Mouse (Mus musculus): ENCODE data around the gene Arl2bp. TPM values are rescaled to one million over a fixed set of nuclear protein-coding genes. Genes with fewer than 3 reads are reported as not detected.

The Arl2bp gene
- polyA plus RNA-seq, 1 experiment from 2014 or later = 59.7 TPM

DNA sequence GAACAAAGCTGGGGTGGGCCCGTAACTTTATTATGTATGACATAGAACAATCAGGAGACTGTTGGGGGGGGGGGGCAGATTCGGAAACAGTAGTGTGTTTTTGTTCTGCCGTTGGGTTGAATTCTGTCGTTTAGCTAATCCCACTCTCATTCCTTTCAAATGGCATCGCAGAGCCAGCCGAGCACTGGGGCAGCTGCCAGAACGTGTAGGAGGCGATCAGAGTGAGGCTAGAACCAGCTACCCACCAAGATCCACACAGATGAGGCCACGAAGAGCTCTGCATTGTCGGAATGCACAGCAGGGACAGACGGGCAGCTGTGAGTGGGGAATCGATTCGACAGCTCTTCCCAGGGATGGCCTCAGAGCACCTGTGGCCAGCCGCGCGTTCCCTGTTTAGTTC, 33.0 kb downstream of the Arl2bp start:
- Histone ChIP-seq H3K27ac (ENCODE audit: low read depth, low read length) (no peak overlapping the region), H3K36me3 (ENCODE audit: control insufficient read depth, insufficient read depth, low read length) (no peaks in the 10 kb centered on the region), H3K27me3 (ENCODE audit: control insufficient read depth, insufficient read depth, low read length) (peaks cover 29% of the 10 kb centered on the region), H3K4me1 (ENCODE audit: control insufficient read depth, insufficient read depth, low read length) (peaks cover 5% of the 10 kb centered on the region; the same call in 1 of the 2 replicates), H3K4me2 (replicated peaks; ENCODE audit: low read depth, low read length) (no peak overlapping the region), H3K9ac (ENCODE audit: low read depth, low read length) (no peak overlapping the region), H3K4me3 (ENCODE audit: low read length) (no peak overlapping the region), H3K9me3 (ENCODE audit: control insufficient read depth, low read length) (no peaks in the 10 kb centered on the region)
- WGBS = 78% methylated on average over 16 of the region's 16 CpGs
- no peak for ATAC-seq (ENCODE audit: low FRiP score, low TSS enrichment)

GRCm38 (mm10) chr8:94700421-94700935, 34.1 kb downstream of the Arl2bp start:
- Histone ChIP-seq H3K4me3 (ENCODE audit: low read length) (no peak overlapping the region), H3K9me3 (ENCODE audit: control insufficient read depth, low read length) (no peaks in the 10 kb centered on the region), H3K27me3 (ENCODE audit: control insufficient read depth, insufficient read depth, low read length) (peaks cover 23% of the 10 kb centered on the region), H3K4me2 (replicated peaks; ENCODE audit: low read depth, low read length) (no peak overlapping the region), H3K27ac (ENCODE audit: low read depth, low read length) (no peak overlapping the region), H3K4me1 (ENCODE audit: control insufficient read depth, insufficient read depth, low read length) (peaks cover 5% of the 10 kb centered on the region; the same call in 1 of the 2 replicates), H3K9ac (ENCODE audit: low read depth, low read length) (no peak overlapping the region), H3K36me3 (ENCODE audit: control insufficient read depth, insufficient read depth, low read length) (no peaks in the 10 kb centered on the region)
- 85% methylated on average over 4 of the region's 4 CpGs for WGBS
- no peak for ATAC-seq (ENCODE audit: low FRiP score, low TSS enrichment)

GRCm38 (mm10) chr8:94702156-94702555, 35.8 kb downstream of the Arl2bp start:
- Histone ChIP-seq H3K4me2 (replicated peaks; ENCODE audit: low read depth, low read length) (peak overlapping the region; percentile 44), H3K4me1 (ENCODE audit: control insufficient read depth, insufficient read depth, low read length) (no peaks in the 10 kb centered on the region), H3K9me3 (ENCODE audit: control insufficient read depth, low read length) (no peaks in the 10 kb centered on the region), H3K9ac (ENCODE audit: low read depth, low read length) (no peak overlapping the region), H3K27ac (ENCODE audit: low read depth, low read length) (no peak overlapping the region), H3K36me3 (ENCODE audit: control insufficient read depth, insufficient read depth, low read length) (no peaks in the 10 kb centered on the region), H3K4me3 (ENCODE audit: low read length) (peak overlapping the region; percentile 43), H3K27me3 (ENCODE audit: control insufficient read depth, insufficient read depth, low read length) (peaks cover 6% of the 10 kb centered on the region)
- 69% methylated on average over 3 of the region's 3 CpGs for WGBS
- ATAC-seq (ENCODE audit: low FRiP score, low TSS enrichment) = no peak

DNA sequence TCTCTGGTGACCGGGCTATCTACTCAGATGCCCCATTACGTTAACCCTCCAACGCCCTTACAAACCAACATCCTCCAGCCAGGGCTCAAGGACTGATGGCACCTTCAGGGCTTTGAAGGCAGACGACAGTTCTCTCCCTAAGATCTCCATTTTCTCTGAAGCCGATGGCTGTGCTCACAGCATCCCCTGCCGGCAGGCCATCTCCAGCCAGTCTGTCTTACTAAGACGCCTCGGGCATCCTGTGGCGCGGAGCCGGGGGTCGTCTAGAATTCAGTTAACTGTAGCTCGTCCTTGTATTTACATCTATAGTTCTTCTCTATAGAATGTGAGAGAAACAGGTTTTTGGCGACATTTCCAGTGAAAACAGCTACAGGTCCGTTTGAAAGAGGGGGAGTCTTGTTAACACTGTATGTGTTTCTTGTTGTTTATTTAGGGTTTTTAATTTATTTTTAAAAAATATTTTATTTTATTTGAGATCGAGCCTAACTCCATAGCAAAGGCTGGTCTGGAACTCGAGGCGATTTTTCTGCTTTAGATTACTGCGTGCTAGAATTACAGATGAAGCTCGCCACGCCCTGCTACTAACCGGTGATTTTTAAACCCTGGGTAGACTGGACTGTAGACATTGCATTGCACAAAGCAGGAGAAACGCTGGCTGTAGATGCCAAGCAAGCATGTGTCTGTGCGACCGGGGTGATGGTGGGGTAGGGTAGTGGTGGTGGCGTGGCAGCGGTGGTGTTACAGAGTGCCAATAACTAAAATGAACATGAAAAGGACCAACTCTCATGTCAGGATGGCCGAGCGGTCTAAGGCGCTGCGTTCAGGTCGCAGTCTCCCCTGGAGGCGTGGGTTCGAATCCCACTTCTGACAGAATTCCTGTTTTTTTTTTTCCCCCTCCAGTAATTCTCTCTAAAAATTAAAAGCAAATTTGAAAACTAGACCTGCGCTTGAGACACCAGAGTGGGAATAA, 36.7 kb downstream of the Arl2bp start:
- no peaks in the 10 kb centered on the region for H3K4me1 ChIP-seq (ENCODE audit: control insufficient read depth, insufficient read depth, low read length)
- no peaks in the 10 kb centered on the region for H3K27me3 ChIP-seq (ENCODE audit: control insufficient read depth, insufficient read depth, low read length)
- H3K4me2 ChIP-seq (replicated peaks; ENCODE audit: low read depth, low read length) = peak overlapping the region; percentile 44
- no peak overlapping the region; the same call in 1 of the 2 replicates for H3K27ac ChIP-seq (ENCODE audit: low read depth, low read length)
- ATAC-seq (ENCODE audit: low FRiP score, low TSS enrichment) = peak; percentile 82
- H3K36me3 ChIP-seq (ENCODE audit: control insufficient read depth, insufficient read depth, low read length) = no peaks in the 10 kb centered on the region
- H3K9ac ChIP-seq (ENCODE audit: low read depth, low read length) = peak overlapping the region; percentile 40; the same call in 1 of the 2 replicates
- H3K9me3 ChIP-seq (ENCODE audit: control insufficient read depth, low read length) = no peaks in the 10 kb centered on the region
- under 1% methylated on average over 35 of the region's 35 CpGs for WGBS
- H3K4me3 ChIP-seq (ENCODE audit: low read length) = peak overlapping the region; percentile 43

DNA sequence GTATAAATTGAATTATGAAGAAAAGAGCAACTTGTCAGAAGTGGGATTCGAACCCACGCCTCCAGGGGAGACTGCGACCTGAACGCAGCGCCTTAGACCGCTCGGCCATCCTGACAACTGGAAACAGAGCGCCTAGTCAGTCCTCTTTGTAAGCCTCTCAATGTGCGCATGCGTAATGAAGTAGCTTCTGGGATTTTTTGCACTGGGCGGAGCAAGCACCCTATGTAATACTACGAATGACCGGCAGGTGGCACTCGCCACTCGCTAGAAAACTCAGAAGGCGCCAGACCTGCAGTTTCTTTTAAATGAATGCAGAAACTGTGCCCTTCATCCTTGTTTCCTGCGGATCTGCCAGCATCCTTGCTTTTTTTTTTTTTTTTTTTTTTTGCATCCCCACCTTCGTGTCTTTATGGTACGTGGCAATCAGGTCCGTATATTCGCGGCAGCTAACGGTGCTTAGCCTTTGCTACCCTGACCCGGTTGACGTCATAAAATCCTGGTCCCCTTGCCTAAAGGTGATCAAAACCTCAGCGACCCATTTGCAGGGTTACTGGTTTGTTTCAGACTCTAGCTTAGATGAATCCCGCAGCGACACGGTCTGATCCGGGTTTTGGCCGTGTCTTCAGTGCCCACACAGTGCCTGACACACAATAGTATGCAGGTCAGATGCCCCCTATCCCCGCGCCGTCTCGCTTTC, 37.7 kb downstream of the Arl2bp start:
- peak overlapping the region; percentile 43 for H3K4me3 ChIP-seq (ENCODE audit: low read length)
- no peaks in the 10 kb centered on the region for H3K27me3 ChIP-seq (ENCODE audit: control insufficient read depth, insufficient read depth, low read length)
- peak; percentile 93 for ATAC-seq (ENCODE audit: low FRiP score, low TSS enrichment)

DNA sequence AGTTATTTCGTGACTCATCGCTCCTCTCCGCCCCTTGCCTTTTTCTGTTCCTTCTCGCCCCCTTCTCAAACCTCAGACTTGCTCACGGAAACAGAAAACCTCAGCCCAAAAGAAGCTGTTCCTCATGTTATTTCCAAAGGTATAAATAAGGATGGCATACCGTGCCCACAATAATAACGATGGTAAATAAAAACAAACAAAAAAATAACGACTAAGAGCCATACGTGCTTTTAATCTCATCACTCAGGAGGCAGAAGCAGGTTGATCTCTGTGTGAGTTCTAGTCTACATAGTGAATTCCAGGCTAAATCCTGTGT, 38.2 kb downstream of the Arl2bp start:
- peak overlapping the region; percentile 76 for H3K4me2 ChIP-seq (replicated peaks; ENCODE audit: low read depth, low read length)
- H3K4me3 ChIP-seq (ENCODE audit: low read length) = peak overlapping the region; percentile 43
- ATAC-seq (ENCODE audit: low FRiP score, low TSS enrichment) = no peak

More for the DNA sequence above, 37.7 kb downstream of the Arl2bp start:
- Histone ChIP-seq H3K4me1 (ENCODE audit: control insufficient read depth, insufficient read depth, low read length) (no peaks in the 10 kb centered on the region), H3K9me3 (ENCODE audit: control insufficient read depth, low read length) (no peaks in the 10 kb centered on the region), H3K4me2 (replicated peaks; ENCODE audit: low read depth, low read length) (peak overlapping the region; percentile 76), H3K27ac (ENCODE audit: low read depth, low read length) (no peak overlapping the region), H3K9ac (ENCODE audit: low read depth, low read length) (peak overlapping the region; percentile 50), H3K36me3 (ENCODE audit: control insufficient read depth, insufficient read depth, low read length) (no peaks in the 10 kb centered on the region)
- under 1% methylated on average over 35 of the region's 35 CpGs for WGBS

GRCm38 (mm10) chr8:94705581-94706245, 39.3 kb downstream of the Arl2bp start:
- Histone ChIP-seq H3K4me1 (ENCODE audit: control insufficient read depth, insufficient read depth, low read length) (no peaks in the 10 kb centered on the region), H3K9ac (ENCODE audit: low read depth, low read length) (no peak overlapping the region), H3K27ac (ENCODE audit: low read depth, low read length) (no peak overlapping the region), H3K4me2 (replicated peaks; ENCODE audit: low read depth, low read length) (no peak overlapping the region), H3K27me3 (ENCODE audit: control insufficient read depth, insufficient read depth, low read length) (no peaks in the 10 kb centered on the region), H3K9me3 (ENCODE audit: control insufficient read depth, low read length) (no peaks in the 10 kb centered on the region), H3K36me3 (ENCODE audit: control insufficient read depth, insufficient read depth, low read length) (no peaks in the 10 kb centered on the region), H3K4me3 (ENCODE audit: low read length) (no peak overlapping the region)
- WGBS = 79% methylated on average over 10 of the region's 10 CpGs
- no peak for ATAC-seq (ENCODE audit: low FRiP score, low TSS enrichment)

More for the DNA sequence above, 38.2 kb downstream of the Arl2bp start:
- Histone ChIP-seq H3K9me3 (ENCODE audit: control insufficient read depth, low read length) (no peaks in the 10 kb centered on the region), H3K27ac (ENCODE audit: low read depth, low read length) (no peak overlapping the region), H3K9ac (ENCODE audit: low read depth, low read length) (peak overlapping the region; percentile 50), H3K4me1 (ENCODE audit: control insufficient read depth, insufficient read depth, low read length) (no peaks in the 10 kb centered on the region), H3K36me3 (ENCODE audit: control insufficient read depth, insufficient read depth, low read length) (no peaks in the 10 kb centered on the region), H3K27me3 (ENCODE audit: control insufficient read depth, insufficient read depth, low read length) (no peaks in the 10 kb centered on the region)
- 19% methylated on average over 9 of the region's 9 CpGs for WGBS

- no peaks in the 10 kb centered on the region for H3K9me3 ChIP-seq (ENCODE audit: control insufficient read depth, low read length)
- H3K27me3 ChIP-seq (ENCODE audit: control insufficient read depth, insufficient read depth, low read length) = no peaks in the 10 kb centered on the region
- H3K36me3 ChIP-seq (ENCODE audit: control insufficient read depth, insufficient read depth, low read length) = no peaks in the 10 kb centered on the region
- 70% methylated on average over 9 of the region's 9 CpGs for WGBS
- H3K9ac ChIP-seq (ENCODE audit: low read depth, low read length) = no peak overlapping the region
- no peak overlapping the region for H3K27ac ChIP-seq (ENCODE audit: low read depth, low read length)
- no peak for ATAC-seq (ENCODE audit: low FRiP score, low TSS enrichment)
- no peak overlapping the region for H3K4me3 ChIP-seq (ENCODE audit: low read length)
- H3K4me1 ChIP-seq (ENCODE audit: control insufficient read depth, insufficient read depth, low read length) = no peaks in the 10 kb centered on the region
- H3K4me2 ChIP-seq (replicated peaks; ENCODE audit: low read depth, low read length) = no peak overlapping the region
Measured at GRCm38 (mm10) chr8:94706732-94707395, 40.5 kb downstream of the Arl2bp start.

Data from kidney, embryonic 14.5 days (tissue).